Mouse (Mus musculus) spleen, postnatal 10 days (tissue): ENCODE data around the gene Slc17a8.
"Not testable (repeated sequence)": the region's sequence is repeated elsewhere in the genome, so short reads cannot be mapped to it uniquely, and the experiment has no call there.

Source experiments
- DNase-seq, 2 experiments: peaks; one replicate each; pipeline ENCODE4 v3.0.0; 2021 to 2022; ENCODE audit warnings: low spot score in 2 of 2

The Slc17a8 gene

GRCm38 (mm10) chr10:89592797-89593196 lies 28.3 kb downstream of the Slc17a8 start:
- no peak for DNase-seq

- no peak for DNase-seq
Observed at GRCm38 (mm10) chr10:89589877-89590276, 31.2 kb downstream of the Slc17a8 start.

- no peak for DNase-seq
Observed at GRCm38 (mm10) chr10:89588708-89589107, 32.3 kb downstream of the Slc17a8 start.

GRCm38 (mm10) chr10:89584709-89585108 lies 36.3 kb downstream of the Slc17a8 start:
- no peak for DNase-seq

- DNase-seq = no peak
Observed at GRCm38 (mm10) chr10:89578801-89579200, 42.3 kb downstream of the Slc17a8 start.

GRCm38 (mm10) chr10:89577666-89578065 lies 43.4 kb downstream of the Slc17a8 start:
- DNase-seq = no peak

- DNase-seq = no peak
Observed at GRCm38 (mm10) chr10:89573421-89573820, 47.6 kb downstream of the Slc17a8 start.

- no peak for DNase-seq
Observed at GRCm38 (mm10) chr10:89572946-89573345, 48.1 kb downstream of the Slc17a8 start.

- DNase-seq = no peak
Observed at GRCm38 (mm10) chr10:89567391-89567790, 53.7 kb downstream of the Slc17a8 start.

- DNase-seq = no peak
Observed at GRCm38 (mm10) chr10:89565301-89566022, 55.6 kb downstream of the Slc17a8 start.

- no peak for DNase-seq
Observed at GRCm38 (mm10) chr10:89562113-89562512, 58.9 kb downstream of the Slc17a8 start.

GRCm38 (mm10) chr10:89559351-89559750 lies 61.7 kb downstream of the Slc17a8 start:
- DNase-seq = no peak

GRCm38 (mm10) chr10:89554885-89555284 lies 66.2 kb downstream of the Slc17a8 start:
- not testable (repeated sequence) for DNase-seq

GRCm38 (mm10) chr10:89553855-89554254 lies 67.2 kb downstream of the Slc17a8 start:
- not testable (repeated sequence) for DNase-seq

- DNase-seq = no peak
Observed at GRCm38 (mm10) chr10:89553015-89553414, 68.0 kb downstream of the Slc17a8 start.

GRCm38 (mm10) chr10:89551657-89552056 lies 69.4 kb downstream of the Slc17a8 start:
- no peak for DNase-seq

GRCm38 (mm10) chr10:89548028-89548427 lies 73.0 kb downstream of the Slc17a8 start:
- no peak for DNase-seq

- DNase-seq = no peak
Observed at GRCm38 (mm10) chr10:89546989-89547388, 74.1 kb downstream of the Slc17a8 start.

- no peak for DNase-seq
Observed at GRCm38 (mm10) chr10:89543867-89544266, 77.2 kb downstream of the Slc17a8 start.

GRCm38 (mm10) chr10:89542321-89542720 lies 78.7 kb downstream of the Slc17a8 start:
- DNase-seq = no peak

- DNase-seq = no peak
Observed at GRCm38 (mm10) chr10:89532929-89533727, 87.9 kb downstream of the Slc17a8 start, which contains the start of gene Nr1h4. Nr1h4 (minus strand) TSS chr10:89533585.

- DNase-seq = no peak
Observed at GRCm38 (mm10) chr10:89532451-89532850, 88.6 kb downstream of the Slc17a8 start.

GRCm38 (mm10) chr10:89531976-89532375 lies 89.1 kb downstream of the Slc17a8 start:
- DNase-seq = no peak
